Mouse (Mus musculus) hindbrain, embryonic 10.5 days (tissue): ENCODE data around the gene Btg4. TPM values are rescaled to one million over a fixed set of nuclear protein-coding genes. Genes with fewer than 3 reads are reported as not detected.

Experiments used
- DNase-seq: peaks from one replicate; pipeline ENCODE4 v3.0.0-alpha.2; 2017; ENCODE audit warnings: low spot score
- H3K27ac ChIP-seq: fragments of 300-500 bp; sonication (generic); 2 replicates; pipeline ENCODE4 v1.5.1; 2016; ENCODE audit warnings: mild to moderate bottlenecking, moderate library complexity
- H3K27me3 ChIP-seq: fragments of 300-500 bp; sonication (generic); 2 replicates; pipeline ENCODE4 v1.6.1; 2016; ENCODE audit warnings: mild to moderate bottlenecking; ENCODE audit not compliant: poor library complexity, insufficient read depth, severe bottlenecking
- H3K36me3 ChIP-seq: fragments of 300-500 bp; sonication (generic); 2 replicates; pipeline ENCODE4 v1.6.1; 2016; ENCODE audit warnings: mild to moderate bottlenecking, moderate library complexity
- H3K4me1 ChIP-seq: fragments of 300-500 bp; sonication (generic); replicated peaks from 2 replicates; pipeline ENCODE4 v1.6.1; 2016; ENCODE audit warnings: mild to moderate bottlenecking
- H3K4me3 ChIP-seq: fragments of 300-500 bp; sonication (generic); 2 replicates; pipeline ENCODE4 v1.5.1; 2016; ENCODE audit warnings: mild to moderate bottlenecking, moderate library complexity
- H3K9me3 ChIP-seq: fragments of 300-500 bp; sonication (generic); 2 replicates; pipeline ENCODE4 v1.6.1; 2016; ENCODE audit warnings: mild to moderate bottlenecking, moderate library complexity
- WGBS: fragments of 180-500 bp; shearing (Covaris S2); methylation state at CpG from one replicate; pipeline ENCODE4 v1.1.7; 2016; 5-methylcytosine and 5-hydroxymethylcytosine counted together
- microRNA counts: library from miRNA; unstranded; fragments of <30 nt; microRNA quantifications from one replicate; lab custom pipeline; 2017
- polyA plus RNA-seq: library from polyadenylated mRNA; unstranded; fragments of >200 nt; fragmentation: Nextera tagmentation; extraction: Ambion mirVana; gene quantifications from 2 replicates; pipeline ENCODE4 v1.2.1, GENCODE M21; 2016

The Btg4 gene
- polyA plus RNA-seq, 1 experiment from 2014 or later: not detected

GRCm38 (mm10) chr9:51147294-51147693, 86.6 kb downstream of the Btg4 start:
- Histone ChIP-seq H3K4me1 (peaks cover 8% of the 10 kb centered on the region), H3K9me3 (no peaks in the 10 kb centered on the region), H3K36me3 (no peaks in the 10 kb centered on the region), H3K27me3 (no peaks in the 10 kb centered on the region; the same call in 1 of the 2 replicates), H3K4me3 (no peak overlapping the region), H3K27ac (no peak overlapping the region)
- 88% methylated on average over 5 of the region's 5 CpGs for WGBS
- DNase-seq: no peak

DNA sequence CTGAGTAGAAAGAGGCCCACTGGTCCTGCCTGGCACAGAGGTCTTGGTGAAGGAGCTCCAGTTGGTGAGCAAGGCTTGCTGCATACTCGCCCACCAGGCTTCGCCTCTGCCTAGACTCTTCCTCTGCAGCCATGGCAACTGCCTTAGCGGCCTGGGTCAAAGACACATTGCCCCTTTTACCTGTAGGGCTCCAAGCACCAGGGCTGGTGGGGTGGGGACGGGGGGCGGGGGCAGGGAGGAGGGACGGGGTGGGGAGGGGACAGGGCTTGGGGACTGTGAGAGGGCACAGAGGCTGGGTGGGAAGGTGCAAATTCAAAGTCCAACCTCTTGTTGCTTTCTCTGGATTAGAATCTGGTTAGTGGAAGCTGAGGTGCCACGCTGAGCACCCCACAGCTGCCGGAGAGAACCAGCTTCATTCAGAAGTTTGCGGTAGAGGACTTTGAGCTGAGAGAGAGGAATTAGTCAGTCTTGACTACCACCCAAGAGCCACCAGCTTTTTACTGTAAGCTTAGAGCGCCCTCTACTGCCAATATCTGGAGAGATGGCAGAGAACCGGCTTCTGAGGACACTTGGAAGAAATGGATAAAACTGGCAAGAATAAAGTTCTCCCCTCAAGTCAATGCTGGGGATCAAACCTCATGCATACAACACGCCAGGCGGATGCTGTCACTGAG, 91.5 kb downstream of the Btg4 start:
- Histone ChIP-seq H3K27ac (0 out of 2 replicates have a peak overlapping the region, but pooled peaks have one; percentile 2), H3K9me3 (no peaks in the 10 kb centered on the region), H3K36me3 (no peaks in the 10 kb centered on the region), H3K4me3 (peak overlapping the region; percentile 21; the same call in 1 of the 2 replicates), H3K4me1 (peaks cover 9% of the 10 kb centered on the region), H3K27me3 (no peaks in the 10 kb centered on the region; the same call in 1 of the 2 replicates)
- WGBS: 19% methylated on average over 13 of the region's 13 CpGs
- DNase-seq: peak; percentile 72

DNA sequence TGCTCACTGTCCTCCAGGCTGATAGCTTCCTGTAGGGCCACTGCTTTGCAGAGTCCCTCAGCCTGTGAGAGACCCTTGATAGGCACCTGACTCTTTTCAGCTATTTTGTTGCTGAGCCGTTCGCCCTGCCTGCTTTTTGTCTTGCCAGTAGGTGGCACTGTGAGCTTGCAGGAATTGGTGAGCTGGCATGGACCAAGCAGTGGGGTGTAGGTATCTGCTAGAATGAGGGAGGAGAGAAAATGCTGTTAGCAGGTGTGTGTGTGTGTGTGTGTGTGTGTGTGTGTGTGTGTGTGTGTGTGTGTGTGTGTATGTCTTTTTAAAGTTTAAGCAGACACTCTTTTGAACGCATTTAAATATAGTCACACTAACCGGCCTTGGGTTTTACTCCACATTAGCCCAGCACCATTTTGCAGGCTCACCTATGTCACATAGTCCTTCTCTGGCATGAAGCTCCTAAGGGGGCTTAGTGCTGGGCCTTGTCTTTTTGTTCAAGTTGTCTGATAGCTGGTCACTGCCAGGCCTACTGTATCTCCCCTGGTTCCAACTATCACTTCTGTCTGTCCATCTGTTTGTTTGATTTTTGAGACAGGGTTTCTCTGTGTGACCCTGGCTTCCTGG, 101.2 kb downstream of the Btg4 start:
- DNase-seq: peak; percentile 80
- Histone ChIP-seq H3K4me3 (no peak overlapping the region), H3K27me3 (peaks cover 12% of the 10 kb centered on the region; the same call in 1 of the 2 replicates), H3K9me3 (no peaks in the 10 kb centered on the region), H3K36me3 (no peaks in the 10 kb centered on the region), H3K27ac (no peak overlapping the region), H3K4me1 (no peaks in the 10 kb centered on the region)
- WGBS: 27% methylated on average over 4 of the region's 4 CpGs

- DNase-seq: no peak
- H3K36me3 ChIP-seq: no peaks in the 10 kb centered on the region
- no peaks in the 10 kb centered on the region for H3K9me3 ChIP-seq
- 88% methylated on average over 5 of the region's 5 CpGs for WGBS
- peaks cover 3% of the 10 kb centered on the region for H3K4me1 ChIP-seq
- H3K27me3 ChIP-seq: peaks cover 12% of the 10 kb centered on the region; the same call in 1 of the 2 replicates
- no peak overlapping the region for H3K4me3 ChIP-seq
- H3K27ac ChIP-seq: no peak overlapping the region
These were observed 103.3 kb downstream of the Btg4 start for GRCm38 (mm10) chr9:51163989-51164388.

GRCm38 (mm10) chr9:51165312-51166180, 104.8 kb downstream of the Btg4 start, which contains the start of gene Gm32742:
Gm32742 (minus strand) TSS chr9:51165517.
- H3K4me1 ChIP-seq: peaks cover 3% of the 10 kb centered on the region
- H3K27ac ChIP-seq: no peak within 1 kb of the TSS
- 61% methylated on average over 6 of the region's 6 CpGs for WGBS
- no peaks in the 10 kb centered on the region for H3K9me3 ChIP-seq
- no peaks in the 10 kb centered on the region for H3K36me3 ChIP-seq
- 0 out of 2 replicates have a peak, but pooled peaks cover 2% of the 10 kb centered on the region for H3K27me3 ChIP-seq
- no peak within 1 kb of the TSS for H3K4me3 ChIP-seq
- DNase-seq: no peak

DNA sequence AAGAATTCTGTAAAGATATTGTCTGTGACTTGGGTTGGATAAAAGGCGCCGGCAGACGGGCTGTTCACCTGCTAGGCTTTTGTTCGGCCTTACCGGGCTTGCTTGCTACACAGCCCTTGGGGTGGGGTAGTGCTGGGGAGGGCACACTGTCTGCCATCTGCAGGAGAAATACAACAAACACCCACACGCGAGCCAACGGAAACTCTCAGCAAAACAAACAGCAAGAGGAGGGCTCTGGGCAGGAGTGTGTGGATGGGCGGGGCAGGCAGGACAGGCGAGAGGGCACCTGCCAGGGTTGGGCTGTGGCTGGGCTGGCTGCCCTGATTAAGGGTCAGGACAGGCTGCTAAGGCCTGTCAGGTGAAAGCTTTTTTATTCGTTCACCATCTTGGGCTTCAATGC, 107.3 kb downstream of the Btg4 start:
- no peak for DNase-seq
- WGBS: 63% methylated on average over 11 of the region's 11 CpGs
- H3K4me1 ChIP-seq: peaks cover 3% of the 10 kb centered on the region
- no peak overlapping the region for H3K4me3 ChIP-seq
- H3K9me3 ChIP-seq: no peaks in the 10 kb centered on the region
- H3K36me3 ChIP-seq: no peaks in the 10 kb centered on the region
- H3K27ac ChIP-seq: no peak overlapping the region
- no peaks in the 10 kb centered on the region for H3K27me3 ChIP-seq

DNA sequence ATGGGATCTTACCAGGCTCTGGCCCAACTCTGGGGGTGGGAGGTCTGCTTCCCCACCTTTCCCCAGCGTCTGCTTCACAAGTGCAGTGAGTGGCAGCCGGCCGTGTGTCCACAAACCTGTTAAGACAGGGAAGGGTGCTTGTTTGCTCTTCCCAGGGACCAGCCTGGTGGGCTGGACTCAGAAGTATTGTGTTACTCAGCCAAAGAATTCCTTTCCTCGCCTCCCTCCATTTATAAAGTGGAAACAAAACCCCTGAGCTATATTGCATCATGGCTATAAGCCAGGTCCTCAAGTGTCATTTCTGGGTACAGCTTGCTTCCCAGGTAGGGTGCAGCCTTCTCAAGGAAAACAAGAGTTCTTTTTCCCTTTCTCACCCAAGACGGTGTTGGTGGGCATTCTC, 108.0 kb downstream of the Btg4 start:
- WGBS: 74% methylated on average over 5 of the region's 5 CpGs
- H3K36me3 ChIP-seq: no peaks in the 10 kb centered on the region
- no peak for DNase-seq
- no peaks in the 10 kb centered on the region for H3K27me3 ChIP-seq
- H3K27ac ChIP-seq: no peak overlapping the region
- no peak overlapping the region for H3K4me3 ChIP-seq
- H3K4me1 ChIP-seq: peaks cover 3% of the 10 kb centered on the region
- H3K9me3 ChIP-seq: no peaks in the 10 kb centered on the region

- 84% methylated on average over 7 of the region's 7 CpGs for WGBS
- no peaks in the 10 kb centered on the region for H3K9me3 ChIP-seq
- peaks cover 3% of the 10 kb centered on the region for H3K4me1 ChIP-seq
- no peaks in the 10 kb centered on the region for H3K27me3 ChIP-seq
- no peak overlapping the region for H3K4me3 ChIP-seq
- no peaks in the 10 kb centered on the region for H3K36me3 ChIP-seq
- no peak overlapping the region for H3K27ac ChIP-seq
- DNase-seq: no peak
These were observed 108.4 kb downstream of the Btg4 start for GRCm38 (mm10) chr9:51169133-51169532.

MicroRNAs within 50 kb of the gene (microRNA counts, 519-probe panel; counts per million panel counts)
- microRNA mmu-miR-34b-3p (lab: Ali Mortazavi, UCI): 1,255 counts per million, percentile 77 among the panel's probes with 10 or more counts
- microRNA mmu-miR-34b-5p (lab: Ali Mortazavi, UCI): 1,255 counts per million, percentile 77 among the panel's probes with 10 or more counts
- 1,255 counts per million, percentile 77 among the panel's probes with 10 or more counts for microRNA mmu-miR-34c (lab: Ali Mortazavi, UCI)

Other genes starting within 250 kb of the Btg4 start
- gene Ppp2r1b, start 215.6 kb upstream of the Btg4 start, polyA plus RNA-seq: 120 and 147 TPM in 2 replicates
- 14.2 and 14.7 TPM in 2 replicates for gene Sik2, start 51.8 kb upstream of the Btg4 start, polyA plus RNA-seq
- gene Layn, start 16.2 kb downstream of the Btg4 start, polyA plus RNA-seq: 0.98 and 1.2 TPM in 2 replicates
- 0.45 and 2.1 TPM in 2 replicates for gene 4833427G06Rik, start 41.2 kb downstream of the Btg4 start, polyA plus RNA-seq
- 0.03 TPM in 1 of 2 replicates, not detected in the other for gene Gm32742, start 104.6 kb downstream of the Btg4 start, polyA plus RNA-seq
- not detected in 2 replicates for gene Pou2af1, start 152.8 kb downstream of the Btg4 start, polyA plus RNA-seq
- 1.6 and 1.9 TPM in 2 replicates for gene Colca2, start 217.7 kb downstream of the Btg4 start, polyA plus RNA-seq